Mouse (Mus musculus) testis, postnatal 14 days (tissue): ENCODE results near the gene Fgf12.

Experiments
- DNase-seq: peaks from one replicate; pipeline ENCODE4 v3.0.0; 2021; ENCODE audit warnings: low spot score

Fgf12 gene

DNA sequence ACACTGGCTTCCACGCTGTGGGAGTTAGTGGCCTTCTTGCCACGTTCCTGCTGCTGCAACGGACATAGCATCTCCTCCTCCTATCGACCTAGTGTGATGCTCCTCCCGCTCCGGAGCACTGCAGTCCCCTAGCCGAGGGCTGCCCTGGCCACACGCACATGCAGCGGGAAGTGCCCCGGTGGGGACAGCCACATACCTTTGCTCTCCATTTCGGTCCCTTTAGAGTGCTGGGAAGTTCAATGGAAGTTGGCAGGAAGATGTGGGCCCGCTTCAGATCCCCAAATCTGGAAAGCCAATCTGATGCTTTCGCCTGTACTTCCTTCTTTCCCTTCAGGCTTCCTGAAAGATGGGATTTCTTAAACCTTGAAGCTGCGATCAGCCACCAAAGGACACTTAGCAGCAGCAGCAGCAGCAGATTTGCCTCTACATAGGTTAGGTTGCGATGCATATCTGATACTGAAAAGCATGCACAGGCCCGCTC, at the start of gene Fgf12:
Gene Fgf12 (minus strand): TSS at position 431 of the 481 bp plus-strand sequence.
- no peak for DNase-seq

DNA sequence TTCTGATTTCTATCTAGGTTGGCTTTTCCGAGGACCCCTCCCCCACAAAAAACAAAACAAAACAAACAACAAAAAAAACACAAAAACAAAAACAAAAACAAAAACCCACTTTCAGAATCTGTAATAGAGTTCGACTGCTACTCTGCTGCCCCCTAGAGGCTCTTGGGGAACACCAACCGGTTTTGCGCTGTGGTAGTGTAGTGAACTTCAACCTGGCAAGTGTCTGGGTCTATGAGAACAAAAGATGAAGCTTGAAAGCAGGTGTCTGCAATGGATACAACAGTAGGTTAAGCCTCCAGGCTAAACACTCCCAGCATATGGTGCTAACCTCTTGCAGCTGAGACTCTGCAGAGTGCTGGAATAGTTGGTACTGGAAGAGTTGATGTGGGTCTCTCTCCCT, 40.2 kb upstream of the Fgf12 start:
- no peak for DNase-seq

DNA sequence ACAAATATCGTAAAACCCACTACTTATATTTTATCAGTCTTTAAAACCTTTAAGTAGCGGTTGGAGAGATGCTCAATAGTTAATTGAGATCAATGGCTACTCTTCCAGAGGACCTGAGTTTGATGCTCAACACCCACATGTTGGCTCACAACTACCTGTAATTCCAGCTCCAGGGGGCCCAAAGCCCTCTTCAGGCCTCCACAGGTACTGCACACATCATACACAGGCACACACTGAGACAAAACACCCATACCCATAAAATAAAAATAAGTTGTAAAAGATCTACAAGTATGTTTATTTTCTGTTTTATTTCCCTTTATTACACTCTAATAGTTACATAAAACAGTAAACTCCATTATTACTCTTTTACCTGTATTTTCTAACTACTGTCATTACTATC, 17.4 kb upstream of the Fgf12 start:
- DNase-seq, result no peak

DNA sequence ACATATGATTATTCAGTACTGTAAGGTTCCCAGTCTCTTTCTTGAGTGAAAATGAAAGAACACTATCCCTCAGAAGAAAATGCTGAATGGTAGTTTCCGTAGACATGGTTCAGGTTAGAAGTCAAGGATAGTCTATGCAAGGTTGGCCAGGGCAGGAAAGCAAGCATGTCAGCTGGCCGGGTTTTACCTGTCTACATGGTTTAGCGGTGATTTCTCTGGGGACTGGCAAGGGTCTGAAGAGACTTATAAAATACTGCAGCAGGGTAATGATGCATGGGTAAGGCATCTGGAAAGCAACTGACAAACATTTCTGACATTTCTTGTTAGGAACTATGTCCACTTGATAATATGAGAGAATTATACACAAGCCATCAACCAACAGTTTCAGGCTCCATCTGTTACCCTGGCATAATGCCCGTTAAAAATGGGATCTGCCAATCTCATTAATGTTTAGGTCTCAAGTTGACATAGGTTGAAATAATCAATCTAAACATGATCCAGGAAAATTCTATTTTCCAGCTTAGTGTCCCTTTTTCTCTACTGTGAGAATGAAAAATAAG, 8.6 kb upstream of the Fgf12 start:
- no peak for DNase-seq

DNA sequence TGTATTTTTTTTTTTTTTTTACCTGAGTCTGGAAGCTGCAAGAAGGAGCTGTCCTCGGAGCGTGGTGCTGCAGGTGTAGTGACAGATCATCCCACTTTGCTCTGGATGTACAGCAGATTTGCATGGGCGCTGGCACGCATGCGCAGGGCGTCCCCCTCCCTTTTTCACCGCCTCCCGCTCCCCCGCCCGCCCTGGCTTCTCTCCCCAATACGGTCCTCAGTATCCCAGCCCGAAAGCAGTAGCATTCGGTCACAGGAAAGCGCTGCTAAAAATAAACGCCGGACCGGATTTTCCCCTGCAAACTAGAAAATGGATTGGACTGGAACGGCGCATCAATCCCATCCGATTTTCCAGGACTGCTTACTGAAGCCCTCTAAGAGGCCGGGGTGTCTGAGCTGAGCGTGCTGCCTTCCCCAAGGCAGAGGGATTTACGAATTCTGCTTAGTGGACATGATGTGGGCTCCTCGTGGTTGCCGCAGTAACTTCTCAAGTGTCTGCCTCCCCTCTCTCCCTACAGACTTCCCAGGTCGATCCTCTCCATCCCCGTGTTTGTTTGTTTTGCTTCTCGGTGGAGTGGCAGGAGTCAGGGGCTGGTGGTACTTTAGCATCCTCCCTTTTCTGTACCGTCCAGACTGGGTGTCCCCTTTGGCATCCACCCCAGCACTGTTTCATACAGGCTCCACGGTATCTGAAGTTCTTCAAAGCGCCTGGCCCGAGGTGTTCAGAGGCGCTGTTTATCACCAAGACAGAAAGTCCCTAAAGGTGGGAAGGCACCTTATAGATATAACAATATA, 453 bp upstream of the Fgf12 start:
- peak; percentile 70 for DNase-seq

DNA sequence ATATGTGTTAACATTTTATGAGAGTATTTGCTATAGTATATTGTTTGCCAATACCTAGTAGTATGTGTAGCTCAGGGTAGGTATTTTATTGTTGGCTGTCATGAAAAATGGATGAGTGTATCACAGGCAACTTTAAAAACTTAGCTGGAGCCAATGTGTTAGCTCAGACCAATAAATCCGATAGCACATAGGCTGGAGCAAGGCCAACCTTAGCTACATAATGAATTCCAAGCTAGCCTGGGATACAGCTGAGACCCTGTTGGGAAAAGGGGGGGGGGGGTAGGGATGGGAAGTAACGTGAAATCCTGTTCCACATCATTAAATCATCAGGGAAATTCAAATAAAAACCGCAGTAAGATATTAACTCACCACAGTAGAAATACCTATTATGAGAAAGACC, 18.4 kb downstream of the Fgf12 start:
- no peak for DNase-seq

DNA sequence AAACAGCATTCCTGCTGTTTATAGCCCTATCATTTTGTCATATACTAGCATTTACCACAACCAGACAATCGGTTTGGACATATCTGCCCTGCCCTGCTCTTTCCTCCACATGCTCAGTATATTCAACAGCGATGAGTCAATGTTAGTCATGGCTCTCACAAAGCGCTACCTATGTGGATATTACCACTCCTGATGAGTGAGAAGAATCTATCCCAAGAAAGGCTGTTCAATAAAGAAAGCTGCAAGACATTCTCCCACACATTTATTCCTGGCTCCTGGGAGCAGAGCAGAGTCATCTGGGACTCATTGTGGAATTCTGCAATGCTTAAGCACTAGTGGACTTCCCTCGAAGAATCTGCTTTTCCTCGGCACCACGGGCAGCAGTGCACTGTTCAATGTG, 26.1 kb downstream of the Fgf12 start:
- no peak for DNase-seq

DNA sequence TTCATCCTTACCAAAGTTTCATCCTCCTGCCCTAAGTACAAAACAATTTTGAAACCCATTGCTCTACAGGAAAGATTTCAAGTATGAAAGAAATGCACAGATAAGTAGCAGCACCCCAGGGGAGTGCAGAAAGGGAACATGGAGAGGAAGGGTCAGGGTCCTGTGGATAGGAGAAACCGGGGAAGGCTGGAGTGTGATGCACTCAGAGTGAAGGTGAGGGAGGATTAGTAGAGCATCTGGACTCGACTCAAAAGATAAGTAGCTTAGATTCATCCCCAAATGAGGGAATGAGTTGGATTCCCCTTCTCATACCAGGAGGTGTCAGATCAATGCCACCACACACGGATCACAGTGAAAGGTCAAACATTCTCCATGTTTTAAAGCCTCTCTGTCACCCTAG, 46.2 kb downstream of the Fgf12 start:
- no peak for DNase-seq

DNA sequence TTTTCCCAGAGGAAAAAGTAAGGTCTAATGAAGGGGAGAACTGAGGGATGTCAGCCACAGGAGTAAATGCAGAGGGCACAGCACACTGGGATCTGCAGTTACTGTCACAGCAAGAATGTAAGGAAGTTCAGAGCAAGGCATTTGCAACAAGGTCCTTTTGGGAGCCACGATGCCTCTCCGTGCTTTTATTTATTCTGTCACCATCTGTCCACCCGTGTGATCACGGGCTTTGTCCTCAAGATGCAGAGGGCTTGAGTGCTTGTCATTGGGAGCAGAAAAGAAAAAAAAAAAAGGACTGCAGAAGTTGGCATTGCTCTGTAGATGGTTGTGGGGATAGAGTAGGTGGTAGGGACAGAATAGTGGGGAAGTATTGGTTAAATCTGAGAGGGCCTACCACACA, 52.5 kb downstream of the Fgf12 start:
- no peak for DNase-seq

DNA sequence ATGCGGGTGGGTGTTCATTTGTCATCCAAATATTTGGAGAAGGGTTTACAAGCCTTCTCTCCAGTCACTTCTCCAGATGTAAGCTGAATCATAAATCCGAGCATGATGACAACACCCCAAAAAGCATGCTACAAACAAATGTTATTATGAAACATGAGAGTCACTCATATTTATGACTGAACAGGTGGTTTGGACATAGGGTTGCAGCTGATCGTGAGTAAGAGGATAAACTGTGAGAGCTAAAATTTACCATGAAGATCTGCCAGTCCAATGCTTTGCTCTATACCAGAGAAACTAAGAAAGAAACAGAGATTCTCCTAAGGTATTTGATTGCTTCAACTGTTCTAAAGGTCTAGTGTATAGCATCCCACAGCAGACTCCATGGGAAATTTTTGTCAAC, 56.0 kb downstream of the Fgf12 start:
- DNase-seq, result no peak

DNA sequence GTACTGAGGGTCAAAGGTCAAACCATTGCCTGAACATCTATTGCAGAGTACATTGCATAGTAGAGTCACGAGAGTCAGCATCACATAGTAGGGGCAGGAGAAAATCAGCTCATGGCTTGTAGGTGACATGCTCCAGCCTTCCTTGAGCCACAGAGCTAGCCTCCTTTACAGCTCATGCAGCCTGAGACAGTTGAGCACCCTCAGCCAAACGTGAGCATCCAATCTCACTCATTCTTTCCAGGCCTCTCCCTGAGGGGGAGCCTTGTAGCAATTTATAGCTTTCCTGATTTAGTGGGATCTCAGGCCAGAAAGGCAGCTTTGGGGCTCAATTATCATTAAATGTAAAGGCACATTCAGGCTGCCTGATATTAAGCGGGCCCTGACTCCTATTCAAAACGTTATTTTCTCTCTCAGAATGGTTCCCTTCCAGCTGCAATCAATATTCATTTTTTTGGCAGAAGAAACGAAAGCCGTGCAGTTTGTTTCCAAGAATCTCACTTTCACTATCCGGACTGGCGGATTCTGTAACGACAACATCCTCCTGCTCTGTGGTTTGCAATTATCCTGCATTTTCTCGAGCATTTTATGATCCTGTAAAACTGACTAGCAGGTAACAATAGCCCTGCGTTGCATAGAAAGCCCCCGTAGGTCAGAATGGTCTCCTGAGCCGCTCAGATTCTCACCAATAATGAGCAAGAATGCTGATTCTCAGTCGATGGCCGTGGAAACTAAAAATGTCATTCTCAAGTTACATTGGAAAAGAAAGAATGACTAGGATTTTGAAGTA, 58.6 kb downstream of the Fgf12 start:
- no peak for DNase-seq

DNA sequence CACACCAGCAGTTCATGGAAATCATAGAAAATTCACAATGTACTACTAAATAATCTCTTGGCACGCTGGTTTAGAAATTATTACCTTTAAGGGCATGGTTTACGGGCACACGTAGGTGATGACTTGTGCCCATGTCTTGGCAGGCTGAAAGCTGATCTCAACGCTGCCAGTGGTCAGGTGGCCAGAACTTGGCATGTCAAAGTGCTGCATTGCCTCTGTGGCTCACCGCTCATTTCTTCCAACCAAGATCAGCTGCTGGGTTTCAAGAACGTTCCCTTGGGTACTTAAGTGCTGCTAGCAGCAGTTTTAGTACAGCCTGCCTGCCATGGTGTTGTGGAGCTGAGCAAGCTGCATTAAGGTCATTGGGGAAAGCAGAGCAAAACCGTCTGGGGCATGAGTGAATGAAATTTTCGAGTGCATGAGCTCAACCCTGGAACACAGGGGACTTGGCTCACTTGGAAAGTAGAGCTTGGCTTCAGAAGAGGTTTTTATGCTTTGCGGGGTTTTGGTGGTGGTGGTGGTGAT, 63.9 kb downstream of the Fgf12 start:
- no peak for DNase-seq

DNA sequence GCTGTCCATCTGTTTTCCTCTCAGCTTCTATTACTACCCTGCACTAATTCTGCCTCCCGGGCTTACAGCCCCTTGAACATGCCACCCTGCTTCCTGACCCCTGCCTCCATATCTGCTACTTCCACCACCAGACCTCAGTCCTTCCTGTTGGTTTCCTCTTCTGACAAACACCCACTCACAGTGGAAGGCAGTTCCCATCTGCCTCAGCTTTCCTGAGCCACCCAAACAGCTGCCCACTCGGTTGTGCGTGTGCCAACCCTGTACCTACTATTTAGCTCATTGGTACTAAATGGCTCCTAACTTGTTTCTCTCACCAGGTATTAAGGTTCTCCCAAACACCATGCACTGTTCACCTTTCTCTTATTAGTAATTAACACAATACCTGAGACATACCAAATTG, 71.2 kb downstream of the Fgf12 start:
- DNase-seq, result no peak

DNA sequence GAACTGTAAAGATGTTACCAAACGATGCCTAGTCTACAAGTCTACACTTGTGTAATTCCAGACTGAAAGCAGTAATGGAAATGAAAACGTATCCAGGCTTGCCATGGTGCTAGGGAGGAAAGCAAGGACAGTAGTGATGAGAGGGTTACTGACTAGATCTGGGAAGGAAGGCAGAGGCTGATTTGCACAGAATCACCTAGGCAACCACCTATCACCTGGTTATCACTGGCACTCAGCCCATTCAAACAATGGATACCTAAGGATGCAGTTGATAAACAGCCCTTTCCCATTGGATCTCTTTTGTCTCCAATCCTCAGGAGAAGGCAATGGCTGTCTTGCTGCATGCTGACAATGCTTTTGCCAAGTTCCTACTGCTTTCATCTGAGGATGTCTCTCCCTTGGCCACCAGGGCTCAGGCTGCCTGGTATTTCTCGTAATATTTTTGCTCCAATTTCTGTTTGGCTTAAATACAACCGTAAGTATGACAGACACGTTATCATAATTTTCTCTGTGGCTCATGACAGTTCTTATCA, 84.0 kb downstream of the Fgf12 start:
- DNase-seq, result no peak

DNA sequence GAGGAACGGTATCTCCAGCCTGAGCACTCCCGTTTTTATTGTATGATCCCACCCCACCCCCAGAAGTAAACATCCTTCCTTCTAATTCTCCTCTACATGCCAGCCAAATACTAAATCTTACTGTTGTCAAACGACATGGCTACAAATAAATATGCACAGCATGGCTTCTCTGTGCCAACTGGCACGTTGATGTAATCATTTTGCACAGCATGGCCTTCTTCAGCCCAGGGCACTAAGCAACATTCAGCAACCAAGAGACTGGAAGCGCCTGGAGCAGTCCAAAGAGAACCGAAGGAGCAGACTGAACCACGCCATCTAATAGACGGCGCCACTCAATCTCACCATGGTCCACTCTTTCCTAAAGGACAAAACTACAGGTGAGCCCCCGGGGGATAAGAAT, 100.2 kb downstream of the Fgf12 start:
- no peak for DNase-seq

DNA sequence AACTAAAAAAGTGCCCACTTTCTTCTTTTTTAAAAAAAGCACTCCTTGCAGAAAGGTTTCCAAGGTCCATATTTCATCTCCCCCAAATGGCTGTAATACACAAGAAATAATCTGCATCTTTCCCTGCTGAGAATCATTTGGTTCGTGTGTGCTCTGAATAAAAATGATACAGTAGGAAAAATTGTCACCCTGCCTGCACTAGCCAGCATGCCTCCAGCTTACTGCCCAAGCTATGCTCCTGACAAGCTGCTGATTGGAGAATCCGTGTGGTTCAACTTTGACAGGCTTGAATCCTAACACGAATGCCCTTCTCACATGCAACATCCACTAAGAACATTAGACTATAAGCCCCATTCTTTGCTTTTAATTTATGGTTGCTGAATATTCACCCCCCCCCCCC, 102.3 kb downstream of the Fgf12 start:
- DNase-seq, result no peak

DNA sequence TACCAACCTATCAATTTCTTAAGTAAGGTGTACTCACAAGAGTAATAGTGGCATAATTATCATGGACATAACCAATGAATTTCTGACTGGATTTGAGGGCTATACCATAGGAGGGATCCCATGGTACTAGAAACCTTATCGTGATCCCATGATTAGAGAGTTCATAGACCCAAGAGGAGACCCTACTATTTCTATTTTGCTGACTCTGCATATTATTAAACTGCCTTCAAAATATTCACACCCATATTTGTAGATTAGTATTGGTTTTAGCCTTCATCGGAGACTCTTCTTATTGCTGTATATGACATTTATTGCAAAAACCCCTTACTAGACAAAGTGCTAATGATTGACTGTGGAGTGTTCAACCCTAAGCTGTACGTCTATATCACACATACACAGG, 107.8 kb downstream of the Fgf12 start:
- DNase-seq, result no peak

DNA sequence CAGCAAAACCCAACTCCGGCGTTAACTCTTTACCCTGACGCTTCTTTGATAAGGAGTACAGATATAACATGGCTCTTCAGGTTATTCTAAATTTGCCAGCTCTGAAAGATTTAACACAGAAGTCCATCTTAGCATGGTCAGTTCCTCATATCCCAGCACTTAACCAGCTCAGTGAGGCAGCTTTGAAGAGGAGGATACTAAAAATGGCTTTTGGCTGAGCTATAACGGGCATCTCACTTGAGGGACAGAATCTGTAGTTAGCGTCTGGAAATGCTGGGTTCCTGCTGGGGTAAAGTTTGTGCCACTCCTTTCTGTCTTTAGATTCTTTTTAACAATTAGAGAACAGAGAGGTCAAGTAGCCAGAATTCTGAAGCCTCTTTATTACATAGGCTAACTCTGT, 121.1 kb downstream of the Fgf12 start:
- no peak for DNase-seq

DNA sequence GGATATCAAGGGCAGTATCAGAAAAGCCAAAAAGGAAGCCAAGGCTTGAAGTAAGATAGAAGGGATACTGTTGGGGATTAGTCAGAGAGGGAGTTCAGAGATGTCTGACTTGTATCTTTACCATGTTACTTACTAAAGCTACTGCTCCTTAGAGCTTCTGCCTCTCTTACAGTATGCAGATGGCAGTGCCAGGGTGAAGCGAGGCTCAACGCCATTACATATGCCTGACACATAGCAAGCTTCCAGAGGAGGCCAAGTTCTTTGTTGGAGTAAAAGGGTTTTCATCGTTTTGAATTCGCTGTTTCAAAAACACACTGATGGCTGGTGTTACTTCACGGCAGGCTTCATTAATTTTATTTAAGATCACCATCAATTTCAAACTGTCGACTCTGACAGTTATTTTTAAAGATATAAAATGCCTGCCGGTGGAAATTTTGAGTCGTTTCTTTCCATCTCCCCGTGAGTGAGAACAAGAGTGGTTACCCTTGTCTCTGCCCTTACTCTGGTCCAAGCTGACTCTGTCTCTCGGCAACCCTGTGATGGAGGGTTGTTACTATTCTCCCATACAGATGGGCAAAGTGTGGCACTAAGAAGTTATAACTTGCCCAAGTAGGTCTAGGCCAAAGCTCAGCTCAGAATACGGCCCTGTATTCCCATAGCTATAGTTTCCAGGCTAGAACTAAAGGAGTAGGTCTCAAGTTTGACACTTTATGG, 121.9 kb downstream of the Fgf12 start:
- DNase-seq, result no peak

DNA sequence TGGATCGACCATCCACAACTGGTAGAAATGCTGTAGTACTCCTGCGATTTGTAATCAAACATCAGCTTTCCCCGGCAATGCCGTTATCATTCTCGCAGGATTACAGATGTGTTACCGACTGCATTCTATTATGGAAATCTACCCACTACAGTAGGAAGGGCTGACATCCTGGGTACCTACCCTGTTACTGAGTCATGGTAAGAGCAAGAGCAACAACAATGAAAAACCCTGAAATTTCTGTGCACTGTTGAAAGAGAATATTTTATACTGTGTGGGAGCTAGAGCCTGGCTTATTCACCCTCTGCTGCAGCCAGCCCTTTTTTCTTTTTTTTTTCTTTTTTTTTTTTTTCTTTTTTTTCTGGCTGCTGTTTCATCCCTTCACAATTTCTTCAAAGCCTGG, 126.6 kb downstream of the Fgf12 start:
- no peak for DNase-seq

DNA sequence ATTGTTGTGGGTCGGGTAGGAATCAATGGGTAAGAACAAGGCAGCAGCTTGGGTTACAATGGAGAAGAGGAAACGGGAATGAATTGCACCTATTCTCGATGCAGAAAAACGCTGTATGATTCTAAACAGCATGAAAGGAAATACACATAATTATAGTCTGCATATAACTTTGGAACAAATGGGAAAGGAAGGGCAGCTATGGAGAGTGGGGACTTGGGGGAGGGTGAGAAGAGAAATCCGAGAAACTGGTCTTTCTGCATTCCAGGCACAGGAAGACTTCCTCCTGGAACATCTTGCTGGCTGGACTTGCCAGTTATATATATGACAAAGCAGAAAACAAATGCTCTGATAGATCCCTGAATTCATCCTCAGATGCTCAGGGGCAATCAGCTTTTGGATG, 127.2 kb downstream of the Fgf12 start:
- DNase-seq, result no peak

DNA sequence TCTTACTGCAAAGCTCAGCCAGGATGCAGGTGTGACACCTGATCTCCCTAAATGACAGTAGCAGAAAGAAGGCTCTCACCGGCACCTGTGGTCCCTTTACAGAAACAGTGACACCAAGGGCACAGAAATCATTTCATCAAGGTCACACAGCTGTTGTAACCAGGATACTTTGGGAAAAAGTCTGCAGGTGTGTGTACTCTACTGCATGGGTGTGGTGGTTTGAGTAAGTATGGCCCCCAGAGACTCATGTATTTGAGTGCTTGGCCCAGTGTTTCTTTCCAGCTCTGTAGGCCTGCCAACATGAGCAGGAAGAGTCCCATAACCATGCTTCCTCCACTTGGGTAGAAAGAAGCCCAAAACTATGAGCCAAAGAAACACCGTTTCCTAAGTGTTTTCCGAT, 138.5 kb downstream of the Fgf12 start:
- DNase-seq, result no peak
